Mouse (Mus musculus) megakaryocyte, embryonic 14.5 days (primary cell): Measurements from ENCODE around the gene Cpped1.

Experiments used
- FLI1 ChIP-seq: IDR thresholded peaks from 2 replicates; pipeline ENCODE4 v1.6.1; 2012; ENCODE audit warnings: low read length, inconsistent platforms, mixed read lengths
- GATA1 ChIP-seq: IDR thresholded peaks from 3 replicates; pipeline ENCODE4 v1.6.1; 2012; ENCODE audit warnings: mixed read lengths, low read length, inconsistent platforms, borderline replicate concordance

DNA sequence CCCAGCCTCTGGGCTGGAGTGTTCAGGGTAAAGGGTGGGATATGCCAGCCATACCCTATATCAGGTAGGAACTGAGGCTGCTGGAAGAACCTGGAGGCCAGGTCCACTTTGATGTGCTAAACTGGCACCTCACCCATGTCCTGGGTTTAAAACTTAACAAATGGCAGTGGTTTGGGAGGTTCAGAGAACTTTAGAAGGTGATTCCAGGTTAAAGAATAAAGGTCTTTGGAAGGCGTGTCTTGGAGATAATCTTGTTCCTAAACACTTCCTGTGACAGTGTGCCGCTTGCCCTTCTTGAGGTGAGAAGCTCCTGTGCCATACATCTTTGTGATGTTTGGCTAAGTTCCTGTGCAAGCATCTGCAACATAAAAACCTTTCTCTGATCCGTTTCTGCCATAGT lies 1.6 kb upstream of the Cpped1 start:
- TF ChIP-seq GATA1: no peak
- TF ChIP-seq FLI1: no peak
